Mouse (Mus musculus) heart, adult 2 months (tissue): ENCODE measurements around the gene Mphosph9.

ENCODE experiments used
- CTCF ChIP-seq: fragments of 200-600 bp; IDR thresholded peaks from 2 replicates; pipeline ENCODE4 v1.8.1; 2022; ENCODE audit warnings: antibody characterized with exemption, mild to moderate bottlenecking, moderate library complexity
- EP300 ChIP-seq: fragments of 200-500 bp; IDR thresholded peaks from 2 replicates; pipeline ENCODE4 v1.6.1; 2011; ENCODE audit warnings: low read depth, low read length, control low read depth; ENCODE audit not compliant: insufficient read depth
- POLR2A ChIP-seq: fragments of 200-500 bp; IDR thresholded peaks from 2 replicates; pipeline ENCODE4 v1.6.1; 2011; ENCODE audit warnings: mild to moderate bottlenecking, low read depth, low read length, control low read depth; ENCODE audit not compliant: insufficient read depth

GRCm38 (mm10) chr5:124227193-124227592 is 100.6 kb downstream of the Mphosph9 start:
- no peak for TF ChIP-seq POLR2A
- no peak for TF ChIP-seq CTCF
- TF ChIP-seq EP300, result no peak
